Mouse (Mus musculus): ENCODE results near the gene Ralgapa2.

GRCm38 (mm10) chr2:146280921-146281274 is 231.2 kb downstream of the Ralgapa2 start:
- no peak for TF ChIP-seq CTCF (IDR thresholded peaks at IDR 0.05; ENCODE audit: insufficient read depth, low read length)
- no peak for TF ChIP-seq POLR2A (IDR thresholded peaks at IDR 0.05; ENCODE audit: borderline replicate concordance, extremely low read depth, low read depth, low read length)
